In genomic region chr3:107436434-107436833, GRCm38 (mm10) we compare ENCODE assay signal across 16 mouse cellular contexts. TPM values are rescaled to one million over a fixed set of nuclear protein-coding genes. Genes with fewer than 3 reads are reported as not detected.
A peak's percentile ranks its signal among the peaks of the same experiment; 100 is the strongest.
DNase-seq lines count a peak whose midpoint lies in the region; ATAC-seq lines count a peak whose summit lies in the region.
"Had no signal": no experiment of that assay in that cellular context is flagged by ENCODE, and none has a peak within 500 bp of the region (broad histone marks: within the 10 kb centered on the region; RNA-seq: fewer than 3 reads in every experiment).

No protein-coding gene starts in this region.

- DNase-seq in cerebellum, postnatal 14 days, result peak; percentile 72 to 83
- peak; percentile 87 for DNase-seq in left cerebral cortex, postnatal 4 days
- no peak for DNase-seq in left cerebral cortex, postnatal 14 days (ENCODE audit: low spot score in 2 of 2)
- DNase-seq in Muller cell, postnatal 12 days (ENCODE audit: inconsistent ontology term), result peak; percentile 37
- DNase-seq in hindbrain, embryonic 14.5 days (ENCODE audit: low spot score), result no peak
- DNase-seq in adipocyte (ENCODE audit: low spot score), result no peak
- no peak for DNase-seq in urinary bladder, adult 18-20 months (ENCODE audit: low spot score in 2 of 2)
- DNase-seq: kidney, adult 2 months; thymus, postnatal 4 days had no signal

- no peaks in the 10 kb centered on the region for H3K9me3 ChIP-seq in hindbrain, embryonic 14.5 days (ENCODE audit: control insufficient read depth, low read length)
- H3K9me3 ChIP-seq: heart, embryonic 13.5 days had no signal

- H3K4me3 ChIP-seq in hindbrain, embryonic 14.5 days (replicated peaks; ENCODE audit: low read length), result no peak overlapping the region
- H3K4me3 ChIP-seq: heart, embryonic 13.5 days had no signal

- intact Hi-C loops in left cerebral cortex, postnatal 4 days (cut with DNase I), result no loop called here
- intact Hi-C loops in left cerebral cortex, postnatal 14 days (cut with DNase I), result no loop called here

- no peak overlapping the region for H3K27ac ChIP-seq in hindbrain, embryonic 14.5 days
- H3K27ac ChIP-seq: heart, embryonic 13.5 days had no signal

- H3K4me2 ChIP-seq in hindbrain, embryonic 14.5 days (replicated peaks), result no peak overlapping the region
- H3K4me2 ChIP-seq: heart, embryonic 13.5 days; liver, embryonic 11.5 days had no signal

- no peak for ATAC-seq in cerebellum, adult (ENCODE audit: insufficient number of reproducible peaks, low FRiP score, low TSS enrichment)
- peak; percentile 24; the same call in 1 of the 2 replicates for ATAC-seq in hindbrain, embryonic 14.5 days (ENCODE audit: low FRiP score)

- H3K4me1 ChIP-seq in hindbrain, embryonic 14.5 days (replicated peaks; ENCODE audit: control insufficient read depth, insufficient read depth, low read length), result peaks cover 5% of the 10 kb centered on the region; the same call in 1 of the 2 replicates
- H3K4me1 ChIP-seq: heart, embryonic 13.5 days had no signal

- H3K9ac ChIP-seq in hindbrain, embryonic 14.5 days, result no peak overlapping the region
- H3K9ac ChIP-seq: heart, embryonic 13.5 days had no signal

- whole genome bisulfite sequencing in hindbrain, embryonic 14.5 days, result 42% methylated on average over 6 of the region's 6 CpGs

- no peaks in the 10 kb centered on the region for H3K27me3 ChIP-seq in hindbrain, embryonic 14.5 days (ENCODE audit: control insufficient read depth, insufficient read depth, low read length)

- H3K36me3 ChIP-seq in hindbrain, embryonic 14.5 days (replicated peaks; ENCODE audit: control insufficient read depth, insufficient read depth), result no peaks in the 10 kb centered on the region
- H3K36me3 ChIP-seq: heart, embryonic 13.5 days had no signal

RNA-seq across cellular contexts. Expression of gene Kcnc4, which starts 22.9 kb away (rescaled TPM):
- total RNA-seq in left cerebral cortex, postnatal 4 days (2021), result 10 to 100 TPM; 21.2 to 25.8 TPM
- total RNA-seq in left cerebral cortex, postnatal 14 days (2021), result 10 to 100 TPM; 61.7 to 74.6 TPM
- 7.9 and 11.8 TPM in 2 replicates for polyA plus RNA-seq in hindbrain, embryonic 14.5 days (2014; fragmentation: Nextera tagmentation; extraction: Ambion mirVana)
- total RNA-seq: common myeloid progenitor, adult 5-6 weeks; hematopoietic stem cell, adult 5-6 weeks; megakaryocyte, adult 5-6 weeks; MEL had no signal

Comparison
In these comparisons a context has a peak if more than half of its experiments do, and no peak if none do; other contexts are left out.
1. DNase-seq: peak in cerebellum, postnatal 14 days (2 of 2), left cerebral cortex, postnatal 4 days (single experiment) and Muller cell, postnatal 12 days (single experiment); none in left cerebral cortex, postnatal 14 days (0 of 2), hindbrain, embryonic 14.5 days (single experiment), adipocyte (single experiment) and urinary bladder, adult 18-20 months (0 of 2).